Mouse (Mus musculus): ENCODE measurements around the gene Hils1.

- TF ChIP-seq CTCF (IDR thresholded peaks at IDR 0.05; ENCODE audit: insufficient read depth, low read length) (no peak), POLR2A (IDR thresholded peaks at IDR 0.05; ENCODE audit: borderline replicate concordance, extremely low read depth, low read depth, low read length) (peak; percentile 62; the same call in 1 of the 2 replicates)
Observed at GRCm38 (mm10) chr11:94989562-94990017, 22.2 kb downstream of the Hils1 start.
